Mouse (Mus musculus) forebrain, embryonic 10.5 days (tissue): ENCODE measurements around the gene Btf3. TPM values are rescaled to one million over a fixed set of nuclear protein-coding genes. Genes with fewer than 3 reads are reported as not detected.

Source experiments
- DNase-seq: peaks from one replicate; pipeline ENCODE4 v3.0.0-alpha.2; 2017; ENCODE audit warnings: low spot score; ENCODE audit errors: extremely low spot score
- H3K27ac ChIP-seq: fragments of 300-500 bp; sonication (generic); 2 replicates; pipeline ENCODE4 v1.5.1; 2016; ENCODE audit warnings: mild to moderate bottlenecking
- H3K27me3 ChIP-seq: fragments of 300-500 bp; sonication (generic); 2 replicates; pipeline ENCODE4 v1.6.1; 2016; ENCODE audit warnings: mild to moderate bottlenecking; ENCODE audit not compliant: poor library complexity, severe bottlenecking
- H3K36me3 ChIP-seq: fragments of 300-500 bp; sonication (generic); replicated peaks from 2 replicates; pipeline ENCODE4 v1.6.1; 2016; ENCODE audit warnings: mild to moderate bottlenecking, moderate library complexity
- H3K4me1 ChIP-seq: fragments of 300-500 bp; sonication (generic); 2 replicates; pipeline ENCODE4 v1.6.1; 2016
- H3K4me3 ChIP-seq: fragments of 300-500 bp; sonication (generic); 2 replicates; pipeline ENCODE4 v1.5.1; 2016; ENCODE audit warnings: mild to moderate bottlenecking, moderate library complexity
- H3K9me3 ChIP-seq: fragments of 300-500 bp; sonication (generic); 2 replicates; pipeline ENCODE4 v1.6.1; 2016; ENCODE audit warnings: mild to moderate bottlenecking, moderate library complexity
- WGBS: fragments of 180-500 bp; shearing (Covaris S2); methylation state at CpG from one replicate; pipeline ENCODE4 v1.1.7; 2016; 5-methylcytosine and 5-hydroxymethylcytosine counted together
- polyA plus RNA-seq: library from polyadenylated mRNA; unstranded; fragments of >200 nt; fragmentation: Nextera tagmentation; extraction: Ambion mirVana; gene quantifications from 2 replicates; pipeline ENCODE4 v1.2.1, GENCODE M21; 2016

The Btf3 gene
- polyA plus RNA-seq, 1 experiment from 2014 or later = 756 TPM

GRCm38 (mm10) chr13:98291712-98292111, 25.1 kb downstream of the Btf3 start:
- Histone ChIP-seq H3K27ac (no peak overlapping the region), H3K36me3 (no peaks in the 10 kb centered on the region), H3K4me3 (no peak overlapping the region), H3K4me1 (no peaks in the 10 kb centered on the region; the same call in 1 of the 2 replicates), H3K9me3 (no peaks in the 10 kb centered on the region), H3K27me3 (no peaks in the 10 kb centered on the region)
- DNase-seq = no peak
- 89% methylated on average over 8 of the region's 8 CpGs for WGBS

- WGBS = 50% methylated on average over 2 of the region's 2 CpGs
- Histone ChIP-seq H3K27ac (no peak overlapping the region), H3K4me3 (no peak overlapping the region), H3K36me3 (no peaks in the 10 kb centered on the region), H3K9me3 (no peaks in the 10 kb centered on the region), H3K27me3 (no peaks in the 10 kb centered on the region), H3K4me1 (no peaks in the 10 kb centered on the region; the same call in 1 of the 2 replicates)
- DNase-seq = no peak
Measured at GRCm38 (mm10) chr13:98290719-98291118, 26.1 kb downstream of the Btf3 start.

- 82% methylated on average over 12 of the region's 12 CpGs for WGBS
- no peak for DNase-seq
Measured at GRCm38 (mm10) chr13:98280990-98281650, 35.7 kb downstream of the Btf3 start.

GRCm38 (mm10) chr13:98279686-98280085, 37.1 kb downstream of the Btf3 start, which contains the start of gene Gm21976:
TSS of gene Gm21976 (plus strand) at chr13:98279887.
- 91% methylated on average over 5 of the region's 5 CpGs for WGBS
- H3K36me3 ChIP-seq = peaks cover 10% of the 10 kb centered on the region
- no peaks in the 10 kb centered on the region for H3K27me3 ChIP-seq
- no peaks in the 10 kb centered on the region for H3K9me3 ChIP-seq
- no peak for DNase-seq
- H3K4me3 ChIP-seq = no peak within 1 kb of the TSS
- no peak within 1 kb of the TSS for H3K27ac ChIP-seq
- H3K4me1 ChIP-seq = no peaks in the 10 kb centered on the region

More at GRCm38 (mm10) chr13:98280990-98281650, 35.7 kb downstream of the Btf3 start:
- H3K27me3 ChIP-seq = no peaks in the 10 kb centered on the region
- no peaks in the 10 kb centered on the region for H3K9me3 ChIP-seq
- H3K27ac ChIP-seq = no peak overlapping the region
- H3K4me1 ChIP-seq = no peaks in the 10 kb centered on the region
- H3K4me3 ChIP-seq = no peak overlapping the region
- no peaks in the 10 kb centered on the region for H3K36me3 ChIP-seq

- no peak overlapping the region for H3K4me3 ChIP-seq
- H3K27me3 ChIP-seq = no peaks in the 10 kb centered on the region
- WGBS = 83% methylated on average over 2 of the region's 2 CpGs
- no peaks in the 10 kb centered on the region for H3K4me1 ChIP-seq
- peaks cover 29% of the 10 kb centered on the region for H3K36me3 ChIP-seq
- no peak overlapping the region for H3K27ac ChIP-seq
- no peak for DNase-seq
- H3K9me3 ChIP-seq = no peaks in the 10 kb centered on the region
Measured at GRCm38 (mm10) chr13:98277501-98277900, 39.3 kb downstream of the Btf3 start.

- H3K4me1 ChIP-seq = no peaks in the 10 kb centered on the region
- WGBS = 92% methylated on average over 7 of the region's 7 CpGs
- no peaks in the 10 kb centered on the region for H3K9me3 ChIP-seq
- H3K4me3 ChIP-seq = no peak overlapping the region
- DNase-seq = no peak
- H3K36me3 ChIP-seq = peaks cover 42% of the 10 kb centered on the region
- no peaks in the 10 kb centered on the region for H3K27me3 ChIP-seq
- no peak overlapping the region for H3K27ac ChIP-seq
Measured at GRCm38 (mm10) chr13:98276253-98276652, 40.6 kb downstream of the Btf3 start.

- Histone ChIP-seq H3K36me3 (peaks cover 48% of the 10 kb centered on the region), H3K4me3 (no peak overlapping the region), H3K4me1 (no peaks in the 10 kb centered on the region), H3K9me3 (no peaks in the 10 kb centered on the region), H3K27ac (no peak overlapping the region), H3K27me3 (no peaks in the 10 kb centered on the region)
- 85% methylated on average over 4 of the region's 4 CpGs for WGBS
- no peak for DNase-seq
Measured at GRCm38 (mm10) chr13:98275646-98276045, 41.2 kb downstream of the Btf3 start.

GRCm38 (mm10) chr13:98274023-98274422, 42.8 kb downstream of the Btf3 start:
- H3K27me3 ChIP-seq = no peaks in the 10 kb centered on the region
- H3K4me3 ChIP-seq = no peak overlapping the region
- peaks cover 56% of the 10 kb centered on the region for H3K36me3 ChIP-seq
- no peaks in the 10 kb centered on the region for H3K4me1 ChIP-seq
- DNase-seq = no peak
- no peaks in the 10 kb centered on the region for H3K9me3 ChIP-seq
- 94% methylated on average over 9 of the region's 9 CpGs for WGBS
- H3K27ac ChIP-seq = no peak overlapping the region

GRCm38 (mm10) chr13:98264111-98264510, 52.7 kb downstream of the Btf3 start:
- peak overlapping the region; percentile 91 for H3K4me3 ChIP-seq
- peaks cover 35% of the 10 kb centered on the region for H3K36me3 ChIP-seq
- H3K9me3 ChIP-seq = no peaks in the 10 kb centered on the region
- H3K4me1 ChIP-seq = peaks cover 26% of the 10 kb centered on the region
- peak overlapping the region; percentile 93; the same call in 1 of the 2 replicates for H3K27ac ChIP-seq
- no peaks in the 10 kb centered on the region for H3K27me3 ChIP-seq
- DNase-seq = no peak
- 43% methylated on average over 5 of the region's 5 CpGs for WGBS

- Histone ChIP-seq H3K27ac (peak overlapping the region; percentile 93), H3K4me1 (peaks cover 26% of the 10 kb centered on the region), H3K27me3 (no peaks in the 10 kb centered on the region), H3K9me3 (no peaks in the 10 kb centered on the region), H3K4me3 (peak overlapping the region; percentile 91), H3K36me3 (peaks cover 35% of the 10 kb centered on the region)
- under 1% methylated on average over 16 of the region's 16 CpGs for WGBS
- DNase-seq = no peak
Measured at GRCm38 (mm10) chr13:98263458-98263987, 53.3 kb downstream of the Btf3 start.

- Histone ChIP-seq H3K36me3 (peaks cover 35% of the 10 kb centered on the region), H3K4me1 (peaks cover 26% of the 10 kb centered on the region), H3K27ac (peak within 1 kb of the TSS; percentile 93), H3K9me3 (no peaks in the 10 kb centered on the region), H3K4me3 (peak within 1 kb of the TSS; percentile 91), H3K27me3 (no peaks in the 10 kb centered on the region)
- WGBS = under 1% methylated on average over 71 of the region's 71 CpGs
- DNase-seq = peak; percentile 99
Measured at GRCm38 (mm10) chr13:98262636-98263457, 54.0 kb downstream of the Btf3 start, which contains the start of the genes Utp15 and Ankra2. TSS of gene Utp15 (minus strand) at chr13:98263041. TSS of gene Ankra2 (plus strand) at chr13:98263074.
